8 mouse cellular contexts compared by ENCODE assay signal in the genomic region with DNA sequence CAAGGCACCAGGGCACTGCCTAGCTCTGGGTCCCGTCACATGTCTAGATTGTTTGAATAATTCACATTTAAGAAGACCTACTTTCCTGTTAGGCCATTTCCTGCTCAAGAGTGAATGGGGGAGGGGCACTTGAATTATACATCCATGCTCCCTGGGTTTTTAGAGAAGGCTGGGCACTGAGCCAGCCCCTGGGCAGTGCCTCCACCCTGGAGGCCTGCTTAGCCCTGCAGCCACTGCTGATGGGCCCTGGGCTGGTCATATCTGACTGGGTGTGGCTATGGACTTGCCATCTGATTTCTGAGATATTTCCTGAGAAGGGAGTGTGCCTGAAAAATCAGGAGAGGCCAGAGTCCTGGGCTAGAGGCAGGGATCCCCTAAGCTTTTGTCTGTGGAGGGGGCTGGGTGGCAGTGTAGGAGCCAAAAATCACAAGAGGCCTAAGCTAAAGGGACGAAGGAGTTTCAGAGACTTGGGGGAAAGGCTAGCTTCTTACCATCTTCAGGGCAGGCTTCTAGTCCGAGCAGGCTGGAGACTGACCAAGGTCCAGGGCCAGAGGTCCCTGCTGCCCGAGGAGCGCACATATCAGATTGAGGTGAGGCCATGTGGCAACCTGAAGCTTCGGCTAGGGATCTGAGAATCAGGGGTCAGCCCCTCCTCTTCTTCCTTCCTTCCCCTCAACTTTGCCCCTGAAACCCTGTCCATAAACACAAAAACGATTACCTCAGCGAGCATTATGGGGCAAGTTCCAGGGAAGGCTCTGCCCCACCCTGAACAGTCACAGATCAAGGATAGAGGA. TPM values are rescaled to one million over a fixed set of nuclear protein-coding genes. Genes with fewer than 3 reads are reported as not detected.
DNase-seq lines count a peak whose midpoint lies in the region; ATAC-seq and TF ChIP-seq lines count a peak whose summit lies in the region.

No protein-coding gene starts in this region.

- peak overlapping the region; percentile 96 for H3K27ac ChIP-seq in intestine, postnatal 0 days (ENCODE audit: low read depth, low read length)

- peak; percentile 88 for ATAC-seq in intestine, postnatal 0 days

- peaks cover 27% of the 10 kb centered on the region for H3K4me1 ChIP-seq in intestine, postnatal 0 days (replicated peaks; ENCODE audit: control insufficient read depth, insufficient read depth, low read length)

- no peaks in the 10 kb centered on the region for H3K27me3 ChIP-seq in intestine, postnatal 0 days (replicated peaks; ENCODE audit: control insufficient read depth, insufficient read depth, low read length)

- TF ChIP-seq CTCF in intestine, postnatal 0 days (IDR thresholded peaks at IDR 0.05; ENCODE audit: low read depth): no peak

- no peak overlapping the region for H3K4me3 ChIP-seq in intestine, postnatal 0 days (ENCODE audit: low read depth, low read length)

- WGBS in intestine, postnatal 0 days: 11% methylated on average over 8 of the region's 8 CpGs

- H3K36me3 ChIP-seq in intestine, postnatal 0 days (ENCODE audit: control insufficient read depth, insufficient read depth): no peaks in the 10 kb centered on the region

- DNase-seq in layer of hippocampus, postnatal 14 days (ENCODE audit: low spot score in 2 of 2): peak; percentile 11 to 33
- no peak for DNase-seq in layer of hippocampus, adult 9-10 months (ENCODE audit: low spot score)
- DNase-seq in adrenal gland, postnatal 36 days: peak; percentile 72 to 84
- peak; percentile 99 for DNase-seq in heart, adult 11 months
- DNase-seq in lung, adult 18-20 months: peak; percentile 93 to 96
- peak; percentile 45 for DNase-seq in retina, embryonic 14.5 days (ENCODE audit: low spot score)
- no peak for DNase-seq in thymus, postnatal 10 days (ENCODE audit: low spot score in 2 of 2)

- peak overlapping the region; percentile 47 for H3K9ac ChIP-seq in intestine, postnatal 0 days (ENCODE audit: low read depth, low read length)

- H3K9me3 ChIP-seq in intestine, postnatal 0 days (ENCODE audit: control insufficient read depth): no peaks in the 10 kb centered on the region

- peak overlapping the region; percentile 49 for H3K4me2 ChIP-seq in intestine, postnatal 0 days (replicated peaks; ENCODE audit: low read depth)

RNA-seq across cellular contexts. Expression of a gene that starts 2.7 kb away (rescaled TPM):
- total RNA-seq in layer of hippocampus, postnatal 14 days (2021): 100 to 1,000 TPM; 855 to 871 TPM
- 100 to 1,000 TPM; 444 to 453 TPM for total RNA-seq in adrenal gland, postnatal 36 days (2021)
- 336 and 354 TPM in 2 replicates for polyA plus RNA-seq in intestine, postnatal 0 days (2015; fragmentation: Nextera tagmentation; extraction: Ambion mirVana)

RNA-seq across cellular contexts. Expression of a gene that starts 19.5 kb away (rescaled TPM):
- 10 to 100 TPM in 1 of 2 experiments, 1 to 10 TPM in 1; 6.2 to 10.5 TPM for total RNA-seq in layer of hippocampus, postnatal 14 days (2021)
- total RNA-seq in adrenal gland, postnatal 36 days (2021): 10 to 100 TPM in 1 of 2 experiments, 1 to 10 TPM in 1; 8.3 to 10.8 TPM
- polyA plus RNA-seq in intestine, postnatal 0 days (2015; fragmentation: Nextera tagmentation; extraction: Ambion mirVana): 15.9 and 16.2 TPM in 2 replicates

Comparison
In these comparisons a context has a peak if more than half of its experiments do, and no peak if none do; other contexts are left out.
1. DNase-seq: peak in layer of hippocampus, postnatal 14 days (2 of 2), adrenal gland, postnatal 36 days (2 of 2), heart, adult 11 months (single experiment), lung, adult 18-20 months (2 of 2) and retina, embryonic 14.5 days (single experiment); none in layer of hippocampus, adult 9-10 months (single experiment) and thymus, postnatal 10 days (0 of 2).